Mouse (Mus musculus) liver, embryonic 16.5 days (tissue): ENCODE measurements around the gene Dcaf12l1. TPM values are rescaled to one million over a fixed set of nuclear protein-coding genes. Genes with fewer than 3 reads are reported as not detected.
"Not testable (repeated sequence)": the region's sequence is repeated elsewhere in the genome, so short reads cannot be mapped to it uniquely, and the experiment has no call there.

ENCODE experiments used
- ATAC-seq: fragments of 200-750 bp; cut with Nextera tagmentation; 2 replicates; pipeline ENCODE4 v1.8.0; 2017; ENCODE audit warnings: low read depth, mild to moderate bottlenecking, moderate number of reproducible peaks, moderate library complexity
- H3K27ac ChIP-seq: fragments of 300-500 bp; sonication (generic); 2 replicates; pipeline ENCODE4 v1.5.1; 2014; ENCODE audit warnings: mild to moderate bottlenecking, low read length
- H3K27me3 ChIP-seq: fragments of 300-500 bp; sonication (generic); 2 replicates; pipeline ENCODE4 v1.6.1; 2014; ENCODE audit warnings: low read depth, low read length, mixed read lengths; ENCODE audit not compliant: control insufficient read depth, insufficient read depth
- H3K36me3 ChIP-seq: fragments of 300-500 bp; sonication (generic); 2 replicates; pipeline ENCODE4 v1.6.1; 2014; ENCODE audit warnings: mild to moderate bottlenecking; ENCODE audit not compliant: control insufficient read depth, insufficient read depth
- H3K4me1 ChIP-seq: fragments of 300-500 bp; sonication (generic); 2 replicates; pipeline ENCODE4 v1.6.1; 2014; ENCODE audit warnings: low read depth, low read length, mixed read lengths; ENCODE audit not compliant: control insufficient read depth
- H3K4me2 ChIP-seq: fragments of 300-500 bp; sonication (generic); 2 replicates; pipeline ENCODE4 v1.6.1; 2014; ENCODE audit warnings: low read depth, low read length, mixed read lengths
- H3K4me3 ChIP-seq: fragments of 300-500 bp; sonication (generic); 2 replicates; pipeline ENCODE4 v1.5.1; 2014; ENCODE audit warnings: low read depth, mild to moderate bottlenecking, low read length
- H3K9ac ChIP-seq: fragments of 300-500 bp; sonication (generic); 2 replicates; pipeline ENCODE4 v1.6.1; 2014; ENCODE audit warnings: low read depth, low read length
- H3K9me3 ChIP-seq: fragments of 300-500 bp; sonication (generic); replicated peaks from 2 replicates; pipeline ENCODE4 v1.6.1; 2016; ENCODE audit warnings: low read length; ENCODE audit not compliant: control insufficient read depth
- WGBS: fragments of 180-500 bp; shearing (Covaris S2); extraction: QIAGEN DNeasy Blood & Tissue Kit; methylation state at CpG from one replicate; pipeline ENCODE4 v1.1.7; 2014; ENCODE audit not compliant: insufficient replicate concordance; 5-methylcytosine and 5-hydroxymethylcytosine counted together
- polyA plus RNA-seq: library from polyadenylated mRNA; unstranded; fragments of >200 nt; fragmentation: Nextera tagmentation; extraction: Ambion mirVana; gene quantifications from 2 replicates; pipeline ENCODE4 v1.2.1, GENCODE M21; 2015

Gene Dcaf12l1
- 0.61 and 0.83 TPM in 2 replicates for polyA plus RNA-seq

DNA sequence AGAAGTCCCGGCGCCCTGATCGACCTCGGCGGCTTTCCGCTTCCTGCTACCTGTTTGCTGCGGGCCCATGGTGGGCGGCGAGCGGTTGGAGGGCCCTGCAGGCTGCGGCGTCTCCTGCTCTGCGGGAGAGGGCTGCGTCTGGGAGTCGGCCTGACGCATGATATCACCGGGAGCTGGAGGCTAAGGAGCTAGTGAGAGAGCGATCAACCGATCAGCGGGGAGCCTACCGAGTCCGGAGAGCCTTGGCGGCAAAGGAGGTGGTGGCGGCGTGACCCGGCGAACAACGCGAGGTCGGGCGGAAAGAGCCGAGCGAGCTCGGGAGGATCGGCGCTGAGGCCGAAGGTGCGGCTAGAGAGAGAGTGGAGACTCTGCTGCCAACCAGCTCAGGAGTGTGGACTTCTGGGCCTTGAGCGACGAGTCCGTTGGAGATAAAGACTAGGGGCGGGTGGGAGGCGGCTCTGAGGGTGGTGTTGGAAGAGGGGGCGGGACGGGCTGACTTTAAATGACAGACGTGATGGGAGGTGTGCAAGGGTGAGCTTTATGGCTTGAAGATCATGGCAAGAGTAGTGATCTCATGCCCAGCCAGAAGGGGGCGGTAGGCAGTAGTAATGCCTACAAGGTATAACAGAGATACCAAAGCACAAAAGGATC, at the start of gene Dcaf12l1:
Gene Dcaf12l1, minus strand, starts transcription at position 437 of the 651 bp plus-strand sequence.
- H3K4me3 ChIP-seq, result peak within 1 kb of the TSS; percentile 45
- H3K36me3 ChIP-seq, result no peaks in the 10 kb centered on the region
- peak within 1 kb of the TSS; percentile 56 for H3K4me2 ChIP-seq
- H3K9me3 ChIP-seq, result no peaks in the 10 kb centered on the region
- 17% methylated on average over 47 of the region's 47 CpGs for WGBS
- no peaks in the 10 kb centered on the region for H3K27me3 ChIP-seq
- H3K27ac ChIP-seq, result no peak within 1 kb of the TSS
- H3K9ac ChIP-seq, result no peak within 1 kb of the TSS
- no peaks in the 10 kb centered on the region for H3K4me1 ChIP-seq
- peak; percentile 69 for ATAC-seq

GRCm38 (mm10) chrX:44809356-44809755, 19.4 kb upstream of the Dcaf12l1 start:
- H3K4me3 ChIP-seq, H3K4me2 ChIP-seq, H3K27ac ChIP-seq, H3K36me3 ChIP-seq, H3K9ac ChIP-seq, ATAC-seq, H3K27me3 ChIP-seq, H3K9me3 ChIP-seq, H3K4me1 ChIP-seq: not testable (repeated sequence)
- 61% methylated on average over 1 of the region's 1 CpGs for WGBS

DNA sequence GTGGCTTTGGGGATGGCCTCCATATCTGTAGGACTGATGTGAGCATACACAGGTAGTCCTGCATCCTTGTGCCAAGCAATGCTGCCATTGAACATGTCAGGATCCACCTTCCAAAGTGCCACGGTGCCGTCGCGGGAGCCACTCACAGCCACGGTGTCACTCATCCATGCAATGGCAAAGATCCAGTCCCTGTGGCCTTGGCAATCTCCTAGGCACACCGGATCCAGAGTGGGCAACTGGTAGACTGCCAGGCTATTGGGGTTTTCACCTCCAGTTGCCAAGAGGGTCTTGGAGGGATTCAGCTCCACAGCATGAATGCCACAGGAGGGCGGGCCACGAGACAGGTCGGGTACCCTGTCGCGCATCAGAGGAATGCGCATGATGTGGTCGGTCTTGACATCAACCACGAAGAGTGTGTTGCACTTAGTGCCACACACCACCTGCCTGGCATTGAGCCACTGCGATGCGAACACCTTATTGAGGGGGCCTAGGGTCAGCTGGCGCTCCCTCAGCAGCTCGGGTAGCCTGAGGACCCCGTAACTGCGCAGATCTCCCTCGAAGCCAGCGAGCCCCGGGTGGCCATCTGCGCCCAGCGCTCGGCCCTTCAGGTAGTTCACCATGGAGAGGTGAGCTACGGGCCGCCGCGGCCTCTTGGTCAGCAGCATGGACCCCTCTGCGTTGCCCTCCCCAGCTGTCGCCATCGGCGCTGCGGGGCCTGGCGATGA, 799 bp downstream of the Dcaf12l1 start:
- H3K4me2 ChIP-seq, result peak overlapping the region; percentile 56
- H3K4me3 ChIP-seq, result peak overlapping the region; percentile 45
- no peak overlapping the region for H3K9ac ChIP-seq
- WGBS, result 36% methylated on average over 33 of the region's 36 CpGs
- no peaks in the 10 kb centered on the region for H3K36me3 ChIP-seq
- no peak for ATAC-seq
- no peak overlapping the region for H3K27ac ChIP-seq
- no peaks in the 10 kb centered on the region for H3K4me1 ChIP-seq
- no peaks in the 10 kb centered on the region for H3K27me3 ChIP-seq
- H3K9me3 ChIP-seq, result no peaks in the 10 kb centered on the region
